Mouse (Mus musculus): ENCODE measurements around the gene Arhgap31. TPM values are rescaled to one million over a fixed set of nuclear protein-coding genes. Genes with fewer than 3 reads are reported as not detected.

Arhgap31 gene
- 14.0 and 15.5 TPM in 2 replicates for polyA plus RNA-seq (2015; fragmentation: Nextera tagmentation; extraction: Ambion mirVana)

DNA sequence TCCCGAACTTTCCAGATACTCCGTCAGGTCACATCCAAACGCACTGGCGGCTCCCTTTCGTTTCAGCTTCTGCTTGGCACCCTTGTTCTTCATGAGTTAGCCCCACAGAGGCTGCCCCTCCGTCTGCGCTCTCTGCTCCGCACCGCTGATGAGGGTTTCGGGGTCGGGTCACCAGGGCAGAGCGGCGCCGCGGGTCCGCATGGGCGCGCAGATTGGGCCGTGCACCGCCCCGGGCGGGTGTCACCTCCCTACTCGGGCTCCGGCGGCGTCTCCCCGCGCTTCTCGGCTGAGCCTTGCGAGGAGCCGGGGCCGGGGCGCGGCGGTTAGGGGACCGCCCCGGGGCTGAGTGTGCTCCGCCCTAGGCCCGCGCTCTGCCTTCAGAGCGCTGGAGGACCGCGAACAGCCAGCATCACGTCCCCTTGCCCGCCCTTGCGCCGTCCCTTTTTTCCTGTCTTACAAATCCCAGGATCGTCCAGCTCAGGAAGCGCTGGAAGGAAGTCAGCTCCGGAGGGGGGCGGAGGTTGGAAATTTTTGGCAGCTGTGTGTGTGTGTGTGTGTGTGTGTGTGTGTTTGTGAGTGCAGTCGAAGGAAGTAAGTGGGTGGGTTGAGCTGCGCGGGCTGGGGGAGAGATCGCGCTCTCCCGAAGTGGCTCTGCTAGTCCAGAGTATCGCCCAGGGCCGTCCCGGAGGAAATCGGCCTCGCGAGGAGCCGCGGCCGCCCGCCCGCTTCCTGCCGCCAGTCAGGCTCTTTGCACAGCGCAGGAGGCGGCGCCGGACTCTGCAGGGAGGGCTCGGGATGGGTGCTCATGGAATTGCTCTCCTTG, at the start of gene Arhgap31:
TSS of gene Arhgap31 (minus strand) at position 694 of the 823 bp plus-strand sequence.
- Histone ChIP-seq H3K27ac (peak within 1 kb of the TSS; percentile 93), H3K27me3 (no peaks in the 10 kb centered on the region; the same call in 1 of the 2 replicates), H3K36me3 (no peaks in the 10 kb centered on the region), H3K9me3 (no peaks in the 10 kb centered on the region), H3K4me1 (peaks cover 33% of the 10 kb centered on the region), H3K4me3 (peak within 1 kb of the TSS; percentile 71), H3K9ac (peak within 1 kb of the TSS; percentile 81), H3K4me2 (peak within 1 kb of the TSS; percentile 76)
- peak; percentile 83 for ATAC-seq (ENCODE audit: insufficient number of reproducible peaks, insufficient read depth, low FRiP score, low TSS enrichment, low read depth)
- under 1% methylated on average over 74 of the region's 74 CpGs for WGBS

DNA sequence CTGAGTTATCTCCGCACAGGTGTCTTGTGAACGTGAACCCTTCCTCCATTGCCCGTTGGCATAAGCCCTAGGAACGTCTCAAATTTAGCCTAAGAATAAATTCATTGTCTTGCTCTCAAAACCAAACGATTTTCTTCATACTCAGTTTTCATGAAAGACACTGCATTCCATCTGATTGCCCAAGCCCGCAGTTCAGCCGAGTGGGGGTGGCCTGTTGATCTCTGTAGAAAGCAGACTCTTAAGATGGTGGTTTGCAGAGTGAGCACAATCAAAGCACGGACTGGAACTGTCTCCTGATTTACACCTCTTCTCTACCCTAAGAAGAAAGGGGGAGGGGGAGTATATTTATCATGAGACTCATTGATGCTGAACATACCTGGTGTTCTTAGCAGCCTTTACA, 49.3 kb upstream of the Arhgap31 start:
- no peak overlapping the region for H3K9ac ChIP-seq
- no peak overlapping the region for H3K27ac ChIP-seq
- ATAC-seq (ENCODE audit: insufficient number of reproducible peaks, insufficient read depth, low FRiP score, low TSS enrichment, low read depth) = no peak
- no peak overlapping the region for H3K4me3 ChIP-seq
- H3K36me3 ChIP-seq = peaks cover 49% of the 10 kb centered on the region
- no peaks in the 10 kb centered on the region for H3K9me3 ChIP-seq
- H3K27me3 ChIP-seq = no peaks in the 10 kb centered on the region
- H3K4me1 ChIP-seq = peaks cover 11% of the 10 kb centered on the region
- no peak overlapping the region for H3K4me2 ChIP-seq
- WGBS = 85% methylated on average over 8 of the region's 8 CpGs

DNA sequence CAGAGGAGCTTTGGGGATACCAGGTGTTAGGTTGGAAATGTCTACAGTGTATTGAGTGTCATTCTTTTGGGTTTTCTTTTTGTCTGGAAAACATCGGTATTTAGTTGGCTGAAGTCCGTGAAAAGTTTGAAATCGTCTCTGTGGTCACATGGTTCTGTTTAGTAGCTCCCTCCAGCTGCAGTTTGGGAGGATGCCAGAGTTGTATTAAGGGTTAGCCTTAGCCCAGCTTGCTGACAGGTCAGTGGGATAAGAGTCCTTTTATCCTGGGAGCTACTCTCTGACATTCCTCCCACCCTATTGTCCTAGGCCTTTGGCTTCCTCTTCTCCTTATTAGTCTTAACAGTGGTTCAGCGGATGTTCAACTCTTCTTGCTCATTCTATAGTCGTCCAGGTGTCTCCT, 48.9 kb upstream of the Arhgap31 start:
- no peak overlapping the region for H3K4me2 ChIP-seq
- no peak overlapping the region for H3K4me3 ChIP-seq
- WGBS = 62% methylated on average over 5 of the region's 5 CpGs
- no peak for ATAC-seq (ENCODE audit: insufficient number of reproducible peaks, insufficient read depth, low FRiP score, low TSS enrichment, low read depth)
- no peaks in the 10 kb centered on the region for H3K9me3 ChIP-seq
- no peaks in the 10 kb centered on the region for H3K27me3 ChIP-seq
- H3K27ac ChIP-seq = no peak overlapping the region
- peaks cover 48% of the 10 kb centered on the region for H3K36me3 ChIP-seq
- H3K4me1 ChIP-seq = peaks cover 11% of the 10 kb centered on the region
- H3K9ac ChIP-seq = no peak overlapping the region

DNA sequence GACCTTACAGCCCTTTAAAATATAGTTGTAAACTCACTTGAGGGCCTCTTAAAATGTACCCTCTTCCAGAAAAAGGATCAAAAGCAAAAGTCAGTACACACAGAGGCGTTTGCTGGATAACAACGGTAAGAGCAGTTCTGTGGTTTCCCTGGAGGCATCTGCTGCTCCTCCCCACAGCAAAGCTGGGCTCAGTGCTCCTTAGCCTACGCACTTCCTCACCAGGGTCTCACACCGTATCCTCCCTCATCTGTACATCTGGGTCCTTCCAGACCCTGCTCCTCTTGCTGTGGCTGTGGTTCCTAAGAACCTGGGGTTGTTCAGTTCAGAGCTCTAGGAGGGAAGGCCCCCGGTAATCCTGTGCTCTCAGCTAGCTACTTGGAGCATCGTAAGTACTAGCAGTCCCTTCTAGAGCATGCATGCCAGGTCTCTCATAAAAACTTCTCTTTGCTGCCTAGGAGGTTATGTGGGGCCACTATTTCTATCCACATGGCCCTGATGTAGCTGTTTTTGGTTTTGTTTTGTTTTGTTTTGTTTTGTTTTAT, 47.8 kb upstream of the Arhgap31 start:
- Histone ChIP-seq H3K36me3 (peaks cover 43% of the 10 kb centered on the region), H3K9ac (no peak overlapping the region), H3K4me2 (no peak overlapping the region), H3K4me3 (no peak overlapping the region), H3K27ac (no peak overlapping the region), H3K27me3 (no peaks in the 10 kb centered on the region), H3K9me3 (no peaks in the 10 kb centered on the region), H3K4me1 (peaks cover 15% of the 10 kb centered on the region)
- WGBS = 74% methylated on average over 6 of the region's 6 CpGs
- ATAC-seq (ENCODE audit: insufficient number of reproducible peaks, insufficient read depth, low FRiP score, low TSS enrichment, low read depth) = no peak

DNA sequence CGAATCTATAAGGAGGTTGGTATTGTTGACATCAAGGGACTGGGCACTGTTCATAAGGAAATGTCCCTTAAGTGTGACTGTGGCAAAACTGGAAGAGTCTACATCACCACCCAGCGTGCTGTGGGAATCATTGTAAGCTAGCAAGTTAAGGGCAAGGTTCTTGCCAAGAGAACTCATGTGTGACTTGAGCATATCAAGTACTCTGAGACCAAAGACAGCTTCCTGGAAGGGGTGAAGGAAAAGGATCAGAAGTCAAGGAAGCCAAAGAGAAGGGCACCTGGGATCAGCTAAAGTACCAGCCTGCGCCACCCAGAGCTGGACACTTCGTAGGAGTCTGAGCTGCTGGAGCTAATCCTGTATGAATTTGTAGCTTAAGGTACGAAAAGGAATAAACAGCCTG, 47.2 kb upstream of the Arhgap31 start:
- H3K4me2 ChIP-seq = no peak overlapping the region
- no peak overlapping the region for H3K27ac ChIP-seq
- peaks cover 19% of the 10 kb centered on the region for H3K4me1 ChIP-seq
- H3K9ac ChIP-seq = no peak overlapping the region
- no peak overlapping the region for H3K4me3 ChIP-seq
- WGBS = 93% methylated on average over 5 of the region's 5 CpGs
- ATAC-seq (ENCODE audit: insufficient number of reproducible peaks, insufficient read depth, low FRiP score, low TSS enrichment, low read depth) = no peak
- peaks cover 43% of the 10 kb centered on the region for H3K36me3 ChIP-seq
- no peaks in the 10 kb centered on the region for H3K27me3 ChIP-seq
- H3K9me3 ChIP-seq = no peaks in the 10 kb centered on the region

DNA sequence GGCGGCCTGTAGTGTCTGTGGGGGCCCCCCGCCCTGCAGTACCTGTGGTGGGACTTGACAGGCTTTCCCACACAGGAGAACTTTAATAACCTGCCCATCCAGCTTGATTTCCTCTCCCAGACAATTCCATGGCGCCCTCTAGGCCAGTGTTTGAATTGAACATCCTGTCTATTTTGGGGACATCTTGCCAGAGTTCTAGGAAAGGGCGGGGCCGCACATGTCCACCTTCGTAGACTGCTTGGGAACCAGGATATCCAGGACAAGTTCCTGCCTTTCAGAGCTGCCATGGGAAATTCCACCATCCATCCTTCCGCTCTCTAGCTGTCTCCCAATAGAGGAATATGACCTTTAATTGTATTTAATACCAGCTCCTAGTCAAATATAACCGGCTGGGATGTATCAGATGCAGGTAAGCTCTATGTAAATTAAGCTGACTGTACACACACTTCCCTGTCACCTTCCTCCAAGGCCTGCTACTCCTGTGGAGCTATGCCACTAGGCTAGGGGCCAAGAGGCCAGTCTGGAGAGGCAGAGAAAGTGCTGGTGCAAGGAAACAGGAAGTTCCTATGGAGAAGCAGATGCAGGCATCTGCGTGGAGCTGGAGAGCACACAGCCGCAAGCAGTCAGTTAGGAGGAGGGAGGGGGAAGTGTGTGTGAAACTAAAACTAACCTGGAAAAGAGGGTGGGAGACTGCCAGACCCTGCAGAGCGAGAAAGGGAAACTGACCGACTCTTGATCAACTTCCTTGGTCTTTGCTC, 45.2 kb upstream of the Arhgap31 start:
- WGBS = 75% methylated on average over 12 of the region's 12 CpGs

DNA sequence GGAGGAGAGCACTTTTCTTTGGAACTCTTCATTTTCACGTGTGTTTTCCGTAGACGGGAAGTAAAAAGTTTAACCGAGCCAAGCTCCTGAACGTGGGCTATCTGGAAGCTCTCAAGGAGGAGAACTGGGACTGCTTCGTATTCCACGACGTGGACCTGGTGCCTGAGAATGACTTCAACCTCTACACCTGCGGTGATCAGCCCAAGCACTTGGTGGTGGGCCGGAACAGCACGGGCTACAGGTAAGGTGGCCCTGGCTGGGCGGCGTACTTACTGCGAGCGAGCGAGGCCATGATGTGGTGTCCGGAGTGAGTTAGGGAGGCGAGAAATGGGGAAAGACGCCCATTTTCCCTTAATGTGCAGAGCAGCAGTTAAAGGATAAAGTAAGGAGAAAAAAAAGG, 44.6 kb upstream of the Arhgap31 start:
- 93% methylated on average over 19 of the region's 19 CpGs for WGBS
- no peak overlapping the region for H3K4me2 ChIP-seq

More for the DNA sequence above, 45.2 kb upstream of the Arhgap31 start:
- Histone ChIP-seq H3K9ac (no peak overlapping the region), H3K4me2 (no peak overlapping the region), H3K4me1 (peaks cover 27% of the 10 kb centered on the region), H3K9me3 (no peaks in the 10 kb centered on the region), H3K27ac (no peak overlapping the region), H3K36me3 (peaks cover 37% of the 10 kb centered on the region), H3K4me3 (no peak overlapping the region), H3K27me3 (no peaks in the 10 kb centered on the region)
- no peak for ATAC-seq (ENCODE audit: insufficient number of reproducible peaks, insufficient read depth, low FRiP score, low TSS enrichment, low read depth)

DNA sequence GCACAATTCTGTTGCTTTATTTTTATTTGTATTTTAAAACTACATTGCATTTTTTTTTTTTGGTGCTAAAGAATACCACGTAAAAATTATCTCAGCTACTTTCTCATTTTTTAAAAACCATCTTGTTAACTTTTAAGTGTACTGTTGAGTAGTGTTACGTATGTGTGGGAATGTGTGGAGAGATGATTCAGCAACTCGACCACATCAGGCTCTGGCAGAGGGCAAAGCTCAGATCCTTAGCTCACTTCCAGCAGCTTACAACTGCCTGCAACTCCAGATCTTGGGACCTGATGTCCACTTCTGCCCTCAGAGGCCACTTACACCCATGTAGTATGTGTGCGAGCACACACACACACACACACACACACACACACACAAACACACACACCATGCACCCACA, 43.5 kb upstream of the Arhgap31 start:
- H3K4me2 ChIP-seq = no peak overlapping the region
- H3K27me3 ChIP-seq = no peaks in the 10 kb centered on the region
- WGBS = 76% methylated on average over 4 of the region's 4 CpGs
- H3K9ac ChIP-seq = no peak overlapping the region
- H3K36me3 ChIP-seq = peaks cover 38% of the 10 kb centered on the region
- H3K4me3 ChIP-seq = no peak overlapping the region
- peaks cover 31% of the 10 kb centered on the region for H3K4me1 ChIP-seq
- H3K9me3 ChIP-seq = no peaks in the 10 kb centered on the region
- no peak for ATAC-seq (ENCODE audit: insufficient number of reproducible peaks, insufficient read depth, low FRiP score, low TSS enrichment, low read depth)
- no peak overlapping the region for H3K27ac ChIP-seq

More for the DNA sequence above, 44.6 kb upstream of the Arhgap31 start:
- no peak overlapping the region for H3K9ac ChIP-seq
- H3K27ac ChIP-seq = no peak overlapping the region
- H3K27me3 ChIP-seq = no peaks in the 10 kb centered on the region
- peaks cover 40% of the 10 kb centered on the region for H3K36me3 ChIP-seq
- no peak for ATAC-seq (ENCODE audit: insufficient number of reproducible peaks, insufficient read depth, low FRiP score, low TSS enrichment, low read depth)
- no peak overlapping the region for H3K4me3 ChIP-seq
- peaks cover 33% of the 10 kb centered on the region for H3K4me1 ChIP-seq
- no peaks in the 10 kb centered on the region for H3K9me3 ChIP-seq

DNA sequence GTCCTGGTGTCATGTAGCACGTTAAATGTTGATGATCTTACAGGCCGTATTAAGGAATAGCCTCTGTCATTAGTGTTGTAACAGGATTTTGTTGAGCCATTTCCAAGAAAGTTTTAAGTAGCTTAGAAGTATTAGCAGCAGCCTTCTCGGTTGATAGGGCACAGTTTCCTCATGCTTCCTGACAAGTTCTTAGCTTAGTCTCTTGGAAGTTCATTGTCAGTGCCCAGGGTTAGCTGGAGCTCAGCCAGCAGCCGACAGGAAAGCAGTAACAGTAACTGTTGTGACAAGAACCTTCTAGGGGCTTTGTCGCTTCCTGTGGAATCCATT, 43.1 kb upstream of the Arhgap31 start:
- no peak for ATAC-seq (ENCODE audit: insufficient number of reproducible peaks, insufficient read depth, low FRiP score, low TSS enrichment, low read depth)
- Histone ChIP-seq H3K9ac (no peak overlapping the region), H3K36me3 (peaks cover 38% of the 10 kb centered on the region), H3K4me3 (no peak overlapping the region), H3K27ac (no peak overlapping the region), H3K4me2 (no peak overlapping the region), H3K27me3 (no peaks in the 10 kb centered on the region), H3K9me3 (no peaks in the 10 kb centered on the region), H3K4me1 (peaks cover 31% of the 10 kb centered on the region)
- 26% methylated on average over 5 of the region's 5 CpGs for WGBS

DNA sequence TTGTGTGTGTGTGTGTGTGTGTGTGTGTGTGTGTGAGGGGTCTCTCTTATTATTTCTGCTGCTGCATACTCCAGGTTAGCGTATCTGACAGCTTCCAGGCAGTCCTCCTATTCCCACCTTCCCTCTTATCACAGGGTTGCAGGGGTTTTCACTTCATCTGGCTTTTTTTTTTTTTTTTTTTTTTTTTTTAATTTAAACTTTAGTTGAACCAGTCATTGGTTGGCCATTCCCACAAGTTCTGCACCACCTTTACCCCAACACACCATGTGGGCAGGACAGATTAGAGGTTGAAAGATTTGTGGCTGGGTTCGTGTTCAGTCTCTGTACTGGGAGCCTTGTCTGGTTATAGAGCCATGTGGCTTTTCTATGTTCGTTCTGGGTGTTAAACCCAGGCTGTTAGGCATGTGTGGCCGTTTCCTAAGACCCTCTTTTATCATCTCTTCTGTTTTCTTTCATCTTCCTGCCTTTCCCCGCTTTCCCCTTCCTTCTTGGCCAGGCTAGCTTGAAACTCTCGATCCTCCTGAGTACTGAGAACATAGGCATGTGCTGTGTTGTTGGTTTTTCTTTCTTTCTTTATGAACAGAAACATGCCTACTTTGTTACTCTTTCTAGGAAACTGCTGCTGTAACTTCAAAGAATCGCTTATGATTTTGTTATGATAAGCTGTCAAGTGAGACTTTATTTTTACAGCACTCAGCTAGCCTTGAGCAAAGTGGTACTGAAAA, 42.5 kb upstream of the Arhgap31 start:
- Histone ChIP-seq H3K36me3 (peaks cover 33% of the 10 kb centered on the region), H3K4me2 (no peak overlapping the region), H3K27me3 (no peaks in the 10 kb centered on the region), H3K4me1 (peaks cover 34% of the 10 kb centered on the region), H3K9ac (no peak overlapping the region), H3K9me3 (no peaks in the 10 kb centered on the region), H3K4me3 (no peak overlapping the region), H3K27ac (0 out of 2 replicates have a peak overlapping the region, but pooled peaks have one; percentile 40)
- no peak for ATAC-seq (ENCODE audit: insufficient number of reproducible peaks, insufficient read depth, low FRiP score, low TSS enrichment, low read depth)
- WGBS = 45% methylated on average over 7 of the region's 7 CpGs

DNA sequence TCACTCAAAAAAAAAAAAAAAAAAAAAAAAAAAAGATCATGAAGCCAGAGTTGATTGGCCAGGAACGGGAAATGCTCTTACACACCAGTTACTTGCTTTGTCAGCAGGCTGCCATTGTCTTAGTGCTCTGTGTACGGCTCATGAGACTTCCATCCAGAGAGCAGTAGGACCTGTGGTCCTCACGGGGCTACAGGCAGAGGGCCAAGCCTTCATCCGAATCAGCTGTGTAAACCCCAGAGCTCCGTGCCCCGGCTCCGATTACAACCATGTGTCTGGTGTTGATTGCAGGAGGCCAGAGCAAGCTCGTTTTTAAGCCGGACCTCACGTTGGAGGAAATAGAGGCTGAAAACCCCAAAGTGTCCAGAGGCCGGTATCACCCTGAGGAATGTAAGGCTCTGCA, 40.6 kb upstream of the Arhgap31 start:
- no peak overlapping the region for H3K4me3 ChIP-seq
- H3K4me1 ChIP-seq = peaks cover 35% of the 10 kb centered on the region
- H3K9ac ChIP-seq = no peak overlapping the region
- ATAC-seq (ENCODE audit: insufficient number of reproducible peaks, insufficient read depth, low FRiP score, low TSS enrichment, low read depth) = peak; percentile 69
- no peaks in the 10 kb centered on the region for H3K9me3 ChIP-seq
- H3K36me3 ChIP-seq = peaks cover 21% of the 10 kb centered on the region
- H3K27me3 ChIP-seq = no peaks in the 10 kb centered on the region
- 0 out of 2 replicates have a peak overlapping the region, but pooled peaks have one; percentile 16 for H3K4me2 ChIP-seq
- 0 out of 2 replicates have a peak overlapping the region, but pooled peaks have one; percentile 33 for H3K27ac ChIP-seq
- WGBS = 26% methylated on average over 11 of the region's 11 CpGs

All from embryonic facial prominence, embryonic 13.5 days (tissue).